Mouse (Mus musculus): ENCODE measurements around the gene Mre11a.

GRCm38 (mm10) chr9:14875743-14876507 lies 91.5 kb downstream of the Mre11a start:
- TF ChIP-seq CTCF (IDR thresholded peaks at IDR 0.05; ENCODE audit: insufficient read depth, low read length), result no peak
- TF ChIP-seq POLR2A (IDR thresholded peaks at IDR 0.05; ENCODE audit: borderline replicate concordance, extremely low read depth, low read depth, low read length), result no peak
